Mouse (Mus musculus) skeletal muscle tissue, adult 2 months (tissue): ENCODE results near the gene Capn8.

Experiments
- DNase-seq: peaks from one replicate; pipeline ENCODE4 v3.0.0-alpha.2; 2012; ENCODE audit warnings: low read depth, low spot score

Gene Capn8

GRCm38 (mm10) chr1:182564408-182565120 lies at the start of gene Capn8:
Gene Capn8 (plus strand): TSS chr1:182565007.
- DNase-seq, result no peak

- peak; percentile 70 for DNase-seq
These were observed 47.8 kb upstream of the Capn8 start, which contains the start of gene Capn2 for GRCm38 (mm10) chr1:182516758-182517676. Gene Capn2 (minus strand): TSS chr1:182517608.

GRCm38 (mm10) chr1:182517677-182518011 lies 47.2 kb upstream of the Capn8 start:
- DNase-seq, result no peak

- no peak for DNase-seq
These were observed 46.6 kb upstream of the Capn8 start for GRCm38 (mm10) chr1:182518143-182518680.

GRCm38 (mm10) chr1:182518811-182519210 lies 46.0 kb upstream of the Capn8 start:
- no peak for DNase-seq

- no peak for DNase-seq
These were observed 45.5 kb upstream of the Capn8 start for GRCm38 (mm10) chr1:182519341-182519740.

- DNase-seq, result peak; percentile 92
These were observed 44.5 kb upstream of the Capn8 start for GRCm38 (mm10) chr1:182520091-182520937.

- no peak for DNase-seq
These were observed 43.8 kb upstream of the Capn8 start for GRCm38 (mm10) chr1:182520938-182521500.

- no peak for DNase-seq
These were observed 41.8 kb upstream of the Capn8 start for GRCm38 (mm10) chr1:182522961-182523360.

GRCm38 (mm10) chr1:182523692-182524091 lies 41.1 kb upstream of the Capn8 start:
- DNase-seq, result no peak

- no peak for DNase-seq
These were observed 39.2 kb upstream of the Capn8 start for GRCm38 (mm10) chr1:182525601-182526000.

- DNase-seq, result no peak
These were observed 37.5 kb upstream of the Capn8 start for GRCm38 (mm10) chr1:182527261-182527766.

GRCm38 (mm10) chr1:182527921-182528858 lies 36.6 kb upstream of the Capn8 start:
- DNase-seq, result no peak

GRCm38 (mm10) chr1:182533583-182533982 lies 31.2 kb upstream of the Capn8 start:
- no peak for DNase-seq

- no peak for DNase-seq
These were observed 29.7 kb upstream of the Capn8 start for GRCm38 (mm10) chr1:182535080-182535481.

- peak; percentile 84 for DNase-seq
These were observed 25.5 kb upstream of the Capn8 start for GRCm38 (mm10) chr1:182539023-182539940.

GRCm38 (mm10) chr1:182542110-182542509 lies 22.7 kb upstream of the Capn8 start:
- no peak for DNase-seq

- no peak for DNase-seq
These were observed 21.7 kb upstream of the Capn8 start for GRCm38 (mm10) chr1:182543136-182543535.

GRCm38 (mm10) chr1:182543906-182544305 lies 20.9 kb upstream of the Capn8 start:
- no peak for DNase-seq
